Mouse (Mus musculus) urinary bladder, postnatal 10 days (tissue): ENCODE data around the gene Tex9.
A peak's percentile ranks its signal among the peaks of the same experiment; 100 is the strongest.
"Not testable (repeated sequence)": the region's sequence is repeated elsewhere in the genome, so short reads cannot be mapped to it uniquely, and the experiment has no call there.

Experiments used
- DNase-seq: peaks from one replicate; pipeline ENCODE4 v3.0.0; 2022; ENCODE audit warnings: low spot score

Tex9 gene

GRCm38 (mm10) chr9:72438749-72439148, 53.3 kb downstream of the Tex9 start:
- DNase-seq = no peak

GRCm38 (mm10) chr9:72437822-72438701, 54.0 kb downstream of the Tex9 start, which contains the start of gene Mns1:
Mns1 (plus strand) TSS chr9:72438011.
- peak; percentile 76 for DNase-seq

GRCm38 (mm10) chr9:72434876-72435275, 57.1 kb downstream of the Tex9 start:
- no peak for DNase-seq

- no peak for DNase-seq
Measured at GRCm38 (mm10) chr9:72427861-72428260, 64.2 kb downstream of the Tex9 start.

GRCm38 (mm10) chr9:72425300-72425850, 66.6 kb downstream of the Tex9 start:
- no peak for DNase-seq

- DNase-seq = no peak
Measured at GRCm38 (mm10) chr9:72422753-72423152, 69.3 kb downstream of the Tex9 start.

- no peak for DNase-seq
Measured at GRCm38 (mm10) chr9:72422284-72422683, 69.7 kb downstream of the Tex9 start.

GRCm38 (mm10) chr9:72420490-72420889, 71.5 kb downstream of the Tex9 start:
- no peak for DNase-seq

- no peak for DNase-seq
Measured at GRCm38 (mm10) chr9:72418443-72418842, 73.6 kb downstream of the Tex9 start.

GRCm38 (mm10) chr9:72411746-72412145, 80.3 kb downstream of the Tex9 start:
- no peak for DNase-seq

- no peak for DNase-seq
Measured at GRCm38 (mm10) chr9:72409381-72410225, 82.4 kb downstream of the Tex9 start.

- DNase-seq = peak; percentile 28
Measured at GRCm38 (mm10) chr9:72408131-72408586, 83.9 kb downstream of the Tex9 start.

- no peak for DNase-seq
Measured at GRCm38 (mm10) chr9:72405882-72406638, 86.0 kb downstream of the Tex9 start.

- no peak for DNase-seq
Measured at GRCm38 (mm10) chr9:72404934-72405333, 87.1 kb downstream of the Tex9 start.

- DNase-seq = no peak
Measured at GRCm38 (mm10) chr9:72404446-72404845, 87.6 kb downstream of the Tex9 start.

GRCm38 (mm10) chr9:72403421-72403820, 88.6 kb downstream of the Tex9 start:
- DNase-seq = no peak

GRCm38 (mm10) chr9:72401769-72402168, 90.2 kb downstream of the Tex9 start:
- DNase-seq = not testable (repeated sequence)
